Mouse (Mus musculus) G1E (cell line): ENCODE measurements at regions not wholly inside any gene's neighbourhood (a gene's known extent, or its start where the extent isn't known, plus 50 kb on each side); places are given as distances from the start of the nearest gene placed in this dataset.

Experiments used
- CTCF ChIP-seq: IDR thresholded peaks from 2 replicates; pipeline ENCODE4 v1.5.1; 2012; ENCODE audit warnings: low read depth, low read length, inconsistent platforms, mixed read lengths
- POLR2AphosphoS5 ChIP-seq: IDR thresholded peaks from 2 replicates; pipeline ENCODE4 v1.6.1; 2012; ENCODE audit warnings: low read depth, low read length, inconsistent platforms; ENCODE audit not compliant: insufficient replicate concordance

GRCm38 (mm10) chr4:21368234-21369021, 317.3 kb downstream of the Prdm13 start:
- TF ChIP-seq CTCF (peak; percentile 71), POLR2AphosphoS5 (no peak)
